Mouse (Mus musculus): ENCODE measurements at regions not wholly inside any gene's neighbourhood (a gene's known extent, or its start where the extent isn't known, plus 50 kb on each side); places are given as distances from the start of the nearest gene placed in this dataset.

GRCm38 (mm10) chr16:88412287-88412686, 94.5 kb downstream of the Cldn17 start:
- TF ChIP-seq POLR2A (IDR thresholded peaks at IDR 0.05; ENCODE audit: extremely low read depth, insufficient read depth, low read length): no peak
- TF ChIP-seq CTCF (IDR thresholded peaks at IDR 0.05; ENCODE audit: low read depth, low read length): no peak
